Mouse (Mus musculus) mature B cell (primary cell): ENCODE measurements around the gene Ctsd.

ENCODE experiments used
- in situ Hi-C: fragments of 300-500 bp; cut with MboI; formaldehyde crosslinking; loops from 2 replicates; pipeline ENCODE4 v1.14.3; 2019

Ctsd gene

GRCm38 (mm10) chr7:142374413-142375015 lies 13.3 kb downstream of the Ctsd start:
- in situ Hi-C loops, result no loop called here

- in situ Hi-C loops, result no loop called here
Measured at GRCm38 (mm10) chr7:142373641-142374412, 14.0 kb downstream of the Ctsd start, which contains the start of gene Ifitm10. TSS of gene Ifitm10 (minus strand) at chr7:142373753.

DNA sequence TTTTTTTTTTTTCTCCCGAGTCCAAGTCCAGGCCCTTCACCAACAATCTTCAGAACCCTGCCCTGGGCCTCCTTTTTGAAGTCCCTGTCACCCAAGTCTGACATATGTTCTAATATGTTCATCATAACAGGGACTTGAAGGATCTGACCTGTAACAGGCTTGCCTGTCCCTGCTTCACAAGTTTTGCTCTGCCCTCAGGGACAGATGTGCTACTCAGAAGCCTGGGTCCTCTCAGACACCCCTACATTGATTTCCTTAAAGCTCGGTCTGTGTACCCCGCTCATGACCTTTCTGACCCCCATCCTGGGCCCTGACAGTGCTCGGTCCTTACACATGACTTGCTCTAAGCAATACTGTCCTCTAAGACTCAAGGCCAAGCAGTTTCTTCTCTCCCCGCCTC lies 14.8 kb downstream of the Ctsd start:
- in situ Hi-C loops, result no loop called here

GRCm38 (mm10) chr7:142371768-142372661 lies 15.8 kb downstream of the Ctsd start:
- in situ Hi-C loops, result no loop called here

GRCm38 (mm10) chr7:142371398-142371767 lies 16.5 kb downstream of the Ctsd start:
- in situ Hi-C loops, result no loop called here

- in situ Hi-C loops, result no loop called here
Measured at GRCm38 (mm10) chr7:142370937-142371336, 16.9 kb downstream of the Ctsd start.

DNA sequence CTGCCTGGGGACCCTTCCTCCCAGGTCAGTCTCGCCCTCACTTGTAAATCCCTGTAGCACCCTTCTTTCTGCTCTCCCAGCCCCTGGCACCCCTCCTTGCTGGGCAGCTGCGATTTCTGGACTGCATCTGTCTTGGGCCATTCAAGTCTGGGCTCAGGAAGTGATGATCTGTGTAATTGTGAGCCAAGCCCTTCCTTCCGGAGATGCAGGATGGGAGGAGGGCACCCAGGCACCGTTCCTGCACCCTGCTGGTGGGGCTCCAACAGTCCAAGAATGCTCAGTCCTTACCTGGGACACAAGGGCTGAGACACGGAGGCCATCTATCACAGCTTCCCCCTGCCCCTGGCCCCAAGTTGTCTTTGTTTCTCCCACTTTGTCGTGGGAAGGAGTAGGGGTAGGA lies 18.0 kb downstream of the Ctsd start:
- in situ Hi-C loops, result no loop called here

GRCm38 (mm10) chr7:142368856-142369255 lies 19.0 kb downstream of the Ctsd start:
- in situ Hi-C loops, result no loop called here

DNA sequence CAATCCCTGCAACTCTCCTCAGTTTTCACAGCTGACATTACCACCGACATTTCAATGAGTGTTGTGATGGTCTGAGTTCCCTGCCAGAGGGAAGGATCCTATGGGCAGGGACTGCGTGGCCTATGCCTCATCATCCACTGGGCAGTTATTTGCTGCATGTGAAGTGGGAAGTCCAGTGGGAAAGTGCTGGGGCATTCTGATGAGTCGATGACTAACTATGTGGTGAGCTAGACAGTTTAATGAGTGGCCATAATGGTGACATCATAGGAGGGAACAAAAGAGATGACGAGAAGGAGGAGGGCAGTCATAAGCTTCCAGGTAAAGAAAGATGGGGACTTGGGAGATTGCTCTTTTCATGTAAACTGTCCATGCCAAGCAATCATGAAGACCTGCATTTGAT lies 24.7 kb downstream of the Ctsd start:
- in situ Hi-C loops, result no loop called here

GRCm38 (mm10) chr7:142360743-142361142 lies 27.1 kb downstream of the Ctsd start:
- in situ Hi-C loops, result no loop called here

GRCm38 (mm10) chr7:142359129-142359528 lies 28.7 kb downstream of the Ctsd start:
- in situ Hi-C loops, result no loop called here

GRCm38 (mm10) chr7:142357566-142357965 lies 30.3 kb downstream of the Ctsd start:
- in situ Hi-C loops, result no loop called here

GRCm38 (mm10) chr7:142354661-142355233 lies 33.1 kb downstream of the Ctsd start:
- in situ Hi-C loops, result no loop called here

DNA sequence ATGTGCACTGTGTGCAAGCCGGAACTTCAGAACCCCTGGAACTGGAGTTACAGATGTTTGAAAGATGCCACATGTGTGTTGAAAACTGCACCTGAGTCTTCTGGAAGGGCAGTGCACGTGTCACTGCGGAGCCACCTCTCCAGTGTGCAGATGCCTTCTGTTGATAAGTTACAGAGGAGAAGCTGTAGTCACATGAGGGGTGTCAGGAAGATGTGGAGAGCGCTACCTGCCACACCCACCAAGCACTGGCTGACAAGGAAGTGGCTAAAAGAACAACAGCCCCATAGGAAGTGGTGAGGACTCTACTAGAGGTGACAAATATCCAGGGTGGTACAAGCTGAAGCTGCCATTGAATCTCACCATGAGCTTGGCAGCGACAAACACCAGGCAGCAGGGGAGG lies 34.0 kb downstream of the Ctsd start:
- in situ Hi-C loops, result no loop called here

GRCm38 (mm10) chr7:142351569-142351968 lies 36.3 kb downstream of the Ctsd start:
- in situ Hi-C loops, result no loop called here

DNA sequence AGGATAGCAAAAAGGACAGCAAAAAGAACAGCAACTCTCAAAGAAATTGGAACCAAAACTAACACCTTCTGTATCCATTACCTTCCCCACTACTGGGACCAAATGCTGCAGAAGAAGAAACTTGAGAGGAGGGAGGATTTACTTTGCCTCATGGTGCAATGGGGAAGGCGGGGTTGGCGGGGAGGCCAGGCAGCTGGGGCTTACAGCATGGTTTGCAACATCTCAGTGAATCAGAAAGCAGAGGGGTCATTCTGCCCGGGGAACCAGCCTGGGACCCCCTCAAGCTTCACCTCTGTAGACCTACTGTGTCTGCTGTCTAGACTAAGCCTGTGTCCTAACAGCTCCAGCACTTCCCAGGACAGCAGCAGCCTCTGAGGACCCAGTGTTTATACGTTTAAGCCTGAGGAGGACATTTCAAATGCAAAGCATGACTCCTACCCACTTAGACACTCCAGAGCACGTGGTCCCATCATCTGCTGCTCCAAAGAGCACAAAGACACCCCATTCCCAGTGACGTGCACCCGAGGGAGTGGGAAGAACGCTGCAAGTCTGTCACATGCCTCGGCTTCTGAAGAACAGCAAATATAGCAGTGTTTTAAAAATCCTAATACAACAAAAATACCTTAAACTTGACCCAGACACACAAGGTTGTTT lies 38.4 kb downstream of the Ctsd start:
- in situ Hi-C loops, result no loop called here

GRCm38 (mm10) chr7:142347542-142347941 lies 40.3 kb downstream of the Ctsd start:
- in situ Hi-C loops, result no loop called here

DNA sequence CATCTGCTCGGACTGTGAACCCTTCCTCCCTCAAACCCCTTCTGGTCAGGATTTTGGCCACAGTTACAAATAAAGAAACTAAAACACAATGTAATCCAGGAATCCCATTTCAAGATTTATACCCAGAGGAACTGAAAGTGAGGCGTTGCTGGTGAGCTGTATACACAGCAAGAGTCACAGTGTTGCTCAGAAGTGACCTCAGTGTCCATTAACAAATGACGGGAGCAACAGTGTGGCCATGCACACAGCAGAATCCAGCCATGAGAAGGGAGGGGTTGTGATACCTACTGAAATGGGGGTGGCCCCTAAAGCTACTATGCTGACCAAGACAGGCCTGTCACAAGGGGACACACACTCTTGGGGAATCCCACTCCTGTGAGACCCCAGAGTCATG lies 45.6 kb downstream of the Ctsd start:
- in situ Hi-C loops, result no loop called here

- in situ Hi-C loops, result no loop called here
Measured at GRCm38 (mm10) chr7:142341564-142342246, 46.1 kb downstream of the Ctsd start.

GRCm38 (mm10) chr7:142340269-142340970 lies 47.4 kb downstream of the Ctsd start:
- in situ Hi-C loops, result no loop called here
